In genomic region chr7:64696521-64697281, GRCm38 (mm10) we compare ENCODE assay signal across 15 mouse cellular contexts.
A peak's percentile ranks its signal among the peaks of the same experiment; 100 is the strongest.
DNase-seq lines count a peak whose midpoint lies in the region; ATAC-seq lines count a peak whose summit lies in the region.
"Had no signal": no experiment of that assay in that cellular context is flagged by ENCODE, and none has a peak within 500 bp of the region (broad histone marks: within the 10 kb centered on the region; RNA-seq: fewer than 3 reads in every experiment).

No protein-coding gene starts in this region.

- intact Hi-C loops in heart, postnatal 36 days (cut with DNase I) = no loop called here

- H3K4me2 ChIP-seq in hindbrain, embryonic 11.5 days (replicated peaks; ENCODE audit: low read depth, low read length) = no peak overlapping the region
- H3K4me2 ChIP-seq in hindbrain, embryonic 12.5 days (replicated peaks) = no peak overlapping the region
- no peak overlapping the region for H3K4me2 ChIP-seq in midbrain, embryonic 15.5 days
- H3K4me2 ChIP-seq: embryonic facial prominence, embryonic 15.5 days; intestine, embryonic 15.5 days had no signal

- no peaks in the 10 kb centered on the region for H3K9me3 ChIP-seq in hindbrain, embryonic 11.5 days (ENCODE audit: control insufficient read depth, low read length)
- H3K9me3 ChIP-seq in hindbrain, embryonic 10.5 days = no peaks in the 10 kb centered on the region
- no peaks in the 10 kb centered on the region for H3K9me3 ChIP-seq in hindbrain, embryonic 12.5 days (replicated peaks)
- no peaks in the 10 kb centered on the region for H3K9me3 ChIP-seq in midbrain, embryonic 15.5 days
- H3K9me3 ChIP-seq: embryonic facial prominence, embryonic 15.5 days; intestine, embryonic 15.5 days had no signal

- 77% methylated on average over 14 of the region's 14 CpGs for WGBS in hindbrain, embryonic 11.5 days
- WGBS in hindbrain, embryonic 10.5 days = 88% methylated on average over 14 of the region's 14 CpGs
- 56% methylated on average over 14 of the region's 14 CpGs for WGBS in hindbrain, embryonic 12.5 days
- 41% methylated on average over 14 of the region's 14 CpGs for WGBS in midbrain, embryonic 15.5 days

- H3K4me1 ChIP-seq in hindbrain, embryonic 11.5 days (replicated peaks; ENCODE audit: control insufficient read depth, insufficient read depth, low read length) = no peaks in the 10 kb centered on the region
- H3K4me1 ChIP-seq in hindbrain, embryonic 10.5 days (replicated peaks) = peaks cover 6% of the 10 kb centered on the region
- H3K4me1 ChIP-seq in hindbrain, embryonic 12.5 days = peaks cover 22% of the 10 kb centered on the region
- H3K4me1 ChIP-seq in midbrain, embryonic 15.5 days = peaks cover 34% of the 10 kb centered on the region
- H3K4me1 ChIP-seq: embryonic facial prominence, embryonic 15.5 days; intestine, embryonic 15.5 days; megakaryocyte, embryonic 14.5 days had no signal

- no peak overlapping the region for H3K27ac ChIP-seq in hindbrain, embryonic 11.5 days (ENCODE audit: low read depth, low read length)
- no peak overlapping the region for H3K27ac ChIP-seq in hindbrain, embryonic 10.5 days
- peak overlapping the region; percentile 60 for H3K27ac ChIP-seq in hindbrain, embryonic 12.5 days
- peak overlapping the region; percentile 58 for H3K27ac ChIP-seq in midbrain, embryonic 15.5 days
- H3K27ac ChIP-seq: embryonic facial prominence, embryonic 15.5 days; intestine, embryonic 15.5 days had no signal

- ATAC-seq in hindbrain, embryonic 11.5 days (ENCODE audit: low FRiP score) = peak; percentile 68
- peak; percentile 90 for ATAC-seq in hindbrain, embryonic 12.5 days (ENCODE audit: low FRiP score)
- peak; percentile 71 for ATAC-seq in midbrain, embryonic 15.5 days (replicated peaks)
- ATAC-seq: intestine, embryonic 15.5 days had no signal

- no peaks in the 10 kb centered on the region for H3K27me3 ChIP-seq in hindbrain, embryonic 11.5 days (ENCODE audit: control insufficient read depth, insufficient read depth, low read length)
- no peaks in the 10 kb centered on the region for H3K27me3 ChIP-seq in hindbrain, embryonic 10.5 days (ENCODE audit: insufficient read depth, poor library complexity, severe bottlenecking)
- no peaks in the 10 kb centered on the region for H3K27me3 ChIP-seq in hindbrain, embryonic 12.5 days
- no peaks in the 10 kb centered on the region for H3K27me3 ChIP-seq in midbrain, embryonic 15.5 days (replicated peaks)
- H3K27me3 ChIP-seq: embryonic facial prominence, embryonic 15.5 days; intestine, embryonic 15.5 days; megakaryocyte, embryonic 14.5 days had no signal

- H3K36me3 ChIP-seq in hindbrain, embryonic 11.5 days (ENCODE audit: control insufficient read depth, insufficient read depth, low read length) = no peaks in the 10 kb centered on the region
- H3K36me3 ChIP-seq in hindbrain, embryonic 10.5 days = peaks cover 15% of the 10 kb centered on the region
- peaks cover 7% of the 10 kb centered on the region; the same call in 1 of the 2 replicates for H3K36me3 ChIP-seq in hindbrain, embryonic 12.5 days
- H3K36me3 ChIP-seq in midbrain, embryonic 15.5 days (replicated peaks) = no peaks in the 10 kb centered on the region
- H3K36me3 ChIP-seq: embryonic facial prominence, embryonic 15.5 days; intestine, embryonic 15.5 days had no signal

- DNase-seq in hindbrain, embryonic 11.5 days (ENCODE audit: low spot score) = no peak
- DNase-seq in hindbrain, embryonic 10.5 days (ENCODE audit: low spot score) = no peak
- peak; percentile 51 for DNase-seq in brain, adult 2 months (ENCODE audit: low read depth, low spot score)
- DNase-seq in heart, postnatal 36 days = no peak
- no peak for DNase-seq in adrenal gland, postnatal 10 days
- DNase-seq in frontal cortex, postnatal 14 days (ENCODE audit: low spot score in 2 of 2) = no peak
- DNase-seq: cerebellum, postnatal 14 days; gastrocnemius, postnatal 10 days; kidney, postnatal 10 days; thymus, adult 18-20 months had no signal

- H3K4me3 ChIP-seq in hindbrain, embryonic 11.5 days (ENCODE audit: low read depth, low read length) = no peak overlapping the region
- H3K4me3 ChIP-seq in hindbrain, embryonic 10.5 days = no peak overlapping the region
- H3K4me3 ChIP-seq in hindbrain, embryonic 12.5 days = no peak overlapping the region
- no peak overlapping the region for H3K4me3 ChIP-seq in midbrain, embryonic 15.5 days
- H3K4me3 ChIP-seq: embryonic facial prominence, embryonic 15.5 days; intestine, embryonic 15.5 days; megakaryocyte, embryonic 14.5 days had no signal

- H3K9ac ChIP-seq in hindbrain, embryonic 11.5 days (ENCODE audit: low read depth, low read length) = no peak overlapping the region
- no peak overlapping the region for H3K9ac ChIP-seq in hindbrain, embryonic 12.5 days
- no peak overlapping the region for H3K9ac ChIP-seq in midbrain, embryonic 15.5 days
- H3K9ac ChIP-seq: embryonic facial prominence, embryonic 15.5 days; intestine, embryonic 15.5 days had no signal

Comparison
In these comparisons a context has a peak if more than half of its experiments do, and no peak if none do; other contexts are left out.
1. H3K27ac ChIP-seq: peak in hindbrain, embryonic 12.5 days (single experiment) and midbrain, embryonic 15.5 days (single experiment); none in hindbrain, embryonic 11.5 days (single experiment) and hindbrain, embryonic 10.5 days (single experiment).
2. Peak in every context shown above with its lines, with median percentiles within 50 percentile points of each other: ATAC-seq.